Mouse (Mus musculus): ENCODE measurements around the gene Myo19.

Myo19 gene

DNA sequence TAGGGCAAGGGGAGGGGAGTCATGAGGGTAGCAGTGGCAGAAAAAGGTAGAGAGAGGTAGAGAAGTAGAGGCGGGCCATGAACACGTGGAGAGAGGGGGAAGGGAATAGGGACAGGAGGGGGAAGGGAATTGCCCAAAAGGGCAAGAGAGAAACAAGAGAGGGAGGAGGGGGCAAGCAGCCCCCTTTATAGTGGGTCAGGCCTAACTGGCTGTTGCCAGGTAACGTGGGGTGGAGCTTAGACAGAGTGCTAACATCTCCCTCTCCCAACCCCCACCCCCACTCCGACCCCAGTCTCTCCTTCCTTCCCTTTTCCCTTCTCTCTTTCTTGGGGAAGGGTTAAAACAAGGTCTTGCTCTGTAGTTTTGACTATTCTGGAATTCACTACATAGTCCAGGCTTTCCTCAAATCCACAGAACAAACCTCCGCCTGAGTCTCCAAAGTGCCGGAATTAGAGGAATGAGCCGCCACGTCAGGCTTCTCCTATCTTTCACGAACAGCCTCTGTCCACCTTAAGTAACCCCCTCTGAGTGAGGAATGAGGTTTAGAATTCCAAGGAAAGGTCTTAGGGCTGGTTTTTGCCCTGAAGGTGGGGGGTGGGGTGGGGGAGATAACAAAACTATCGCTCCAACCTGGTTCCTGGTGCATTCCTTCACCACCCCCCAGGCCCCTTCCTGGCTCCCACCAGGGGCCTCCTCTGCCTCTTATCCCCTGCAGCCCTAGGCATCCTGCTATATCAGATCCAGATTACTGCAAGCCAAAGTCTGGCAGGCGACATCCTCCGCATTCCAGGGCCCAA lies 64.9 kb downstream of the Myo19 start:
- DNase-seq (ENCODE audit: low spot score in 2 of 2): no peak

DNA sequence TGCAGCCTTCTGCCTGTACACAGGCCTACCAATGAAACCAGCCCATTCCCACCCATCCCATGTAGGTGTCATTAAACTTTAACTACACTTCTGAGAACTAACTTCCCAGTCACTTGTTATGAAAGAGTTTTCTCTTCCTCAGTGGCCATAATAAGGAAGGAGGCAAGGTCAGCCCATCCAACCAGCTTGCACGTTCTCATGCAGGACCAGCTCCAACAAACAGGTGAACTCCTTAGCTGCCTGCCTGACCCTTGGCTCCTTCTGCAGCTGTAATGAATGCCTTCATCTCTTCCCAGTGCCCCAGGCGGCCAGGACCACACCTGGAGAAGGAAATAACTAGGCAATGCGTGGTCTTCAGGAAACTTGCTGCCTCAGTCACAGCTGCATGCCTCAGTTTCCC lies 65.9 kb downstream of the Myo19 start:
- no peak for DNase-seq (ENCODE audit: low spot score in 2 of 2)

DNA sequence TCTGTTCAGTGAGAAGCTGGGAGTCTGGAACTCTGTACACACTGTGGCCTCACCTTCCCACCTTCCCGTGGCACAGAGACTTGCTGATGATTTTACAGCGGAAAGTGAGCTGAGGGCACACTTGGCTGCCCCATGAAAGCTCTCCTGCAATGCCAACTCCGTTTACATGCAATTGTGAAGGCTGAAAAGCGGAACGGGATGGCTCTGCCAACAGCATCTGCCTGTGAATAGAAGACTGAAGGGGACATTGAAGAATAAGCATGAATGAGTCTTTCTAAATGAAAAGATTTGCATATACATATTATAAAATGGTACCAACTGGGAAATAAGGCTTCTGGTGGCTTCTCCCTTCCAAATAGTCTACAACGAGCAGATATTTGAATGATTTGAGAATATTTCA lies 67.3 kb downstream of the Myo19 start:
- no peak for DNase-seq (ENCODE audit: low spot score in 2 of 2)

DNA sequence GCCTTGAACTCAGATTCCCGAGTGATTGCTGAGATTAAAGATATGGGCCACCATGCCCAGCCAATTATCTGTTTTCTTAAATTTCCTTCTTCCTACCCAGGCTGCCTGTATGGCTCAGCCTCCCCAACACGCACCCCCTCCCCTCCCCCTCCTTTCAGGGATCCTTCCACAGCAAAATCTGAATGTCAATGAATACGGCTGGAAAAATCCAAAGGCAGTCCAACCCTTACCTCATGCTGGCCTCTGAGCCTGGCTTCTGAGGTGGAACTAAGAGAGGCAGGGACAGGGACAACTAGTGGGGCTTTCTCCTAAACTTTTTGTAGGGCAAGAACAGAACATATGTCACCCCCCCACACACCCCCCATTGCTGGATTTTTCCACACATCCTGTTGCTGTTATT lies 68.2 kb downstream of the Myo19 start:
- DNase-seq (ENCODE audit: low spot score in 2 of 2): no peak

DNA sequence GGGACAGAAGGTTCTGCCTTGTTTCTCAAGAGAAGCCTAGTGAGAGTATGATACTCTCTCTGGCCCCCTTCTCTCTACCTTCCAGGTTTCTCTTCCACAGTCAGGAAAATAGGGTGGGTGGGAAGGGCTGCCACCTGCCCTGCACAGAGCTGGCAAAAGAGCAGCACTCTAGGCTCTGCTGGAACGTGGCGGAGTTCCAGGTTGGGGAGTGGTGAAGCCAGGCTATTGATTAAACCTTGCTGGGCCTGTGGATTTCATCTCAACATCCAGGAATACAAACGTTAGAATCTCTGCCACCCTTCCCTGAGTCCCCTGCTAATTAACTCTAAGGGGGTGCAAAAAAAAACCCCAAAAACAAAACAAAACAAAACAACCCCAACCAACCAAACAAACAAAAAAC lies 68.6 kb downstream of the Myo19 start:
- DNase-seq (ENCODE audit: low spot score in 2 of 2): no peak

DNA sequence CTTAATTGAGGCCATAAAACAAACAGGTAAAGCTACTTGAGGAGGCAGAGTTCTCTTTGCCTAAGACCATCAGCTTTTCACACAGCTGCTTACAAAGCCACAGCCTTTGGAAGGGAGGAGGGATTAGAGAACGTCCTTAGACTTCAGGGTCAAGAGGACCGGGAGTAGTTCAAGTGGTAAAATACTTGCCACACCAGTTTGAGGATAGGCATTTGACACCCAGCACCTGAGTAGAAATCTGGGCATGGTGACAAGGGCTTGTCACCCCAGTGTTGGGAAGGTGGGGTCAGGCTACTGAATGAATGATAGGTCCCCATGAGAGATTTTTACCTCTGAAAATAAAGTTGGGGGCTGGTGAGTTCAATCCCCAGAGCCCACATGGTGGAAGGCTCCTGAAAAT lies 72.7 kb downstream of the Myo19 start:
- DNase-seq (ENCODE audit: low spot score in 2 of 2): no peak

DNA sequence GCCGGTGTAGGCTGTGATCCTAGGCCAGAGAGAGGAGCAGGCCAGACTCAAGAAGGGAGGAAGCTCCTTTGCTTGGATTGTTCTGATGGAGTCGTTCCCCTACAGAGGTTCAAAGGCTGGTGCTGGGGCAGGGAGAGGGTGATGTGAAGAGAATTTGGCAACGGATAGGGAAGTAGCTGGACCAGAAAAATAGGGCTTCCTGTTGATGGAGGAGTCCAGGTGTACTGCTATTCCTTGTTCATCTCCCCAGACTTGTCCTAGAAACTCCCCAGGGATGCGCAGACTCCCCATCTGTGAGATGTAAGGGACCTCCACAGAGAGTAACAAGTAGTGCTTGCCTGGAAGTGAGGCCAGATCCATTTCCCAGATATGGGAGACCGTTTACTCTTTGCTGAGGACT lies 76.5 kb downstream of the Myo19 start:
- DNase-seq (ENCODE audit: low spot score in 2 of 2): no peak

DNA sequence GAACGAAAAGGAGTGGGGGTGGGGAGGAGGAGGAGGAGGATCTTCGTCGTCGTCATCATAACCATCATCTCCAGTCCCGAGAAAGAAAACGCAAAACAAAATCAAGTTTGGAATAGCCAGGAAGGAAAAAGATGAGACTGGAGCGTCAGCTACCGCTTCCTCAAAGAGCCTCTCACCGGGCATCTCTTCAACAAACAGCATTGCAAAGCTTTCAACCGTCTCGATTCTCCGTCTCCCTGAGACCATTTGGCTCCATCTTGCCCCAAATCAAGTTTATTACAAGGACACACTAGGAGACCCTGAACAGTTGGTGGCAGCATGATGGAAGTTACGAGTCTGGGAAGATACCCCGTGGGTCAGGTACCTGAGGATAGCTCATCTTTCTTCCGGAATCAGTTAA lies 77.2 kb downstream of the Myo19 start:
- no peak for DNase-seq (ENCODE audit: low spot score in 2 of 2)

DNA sequence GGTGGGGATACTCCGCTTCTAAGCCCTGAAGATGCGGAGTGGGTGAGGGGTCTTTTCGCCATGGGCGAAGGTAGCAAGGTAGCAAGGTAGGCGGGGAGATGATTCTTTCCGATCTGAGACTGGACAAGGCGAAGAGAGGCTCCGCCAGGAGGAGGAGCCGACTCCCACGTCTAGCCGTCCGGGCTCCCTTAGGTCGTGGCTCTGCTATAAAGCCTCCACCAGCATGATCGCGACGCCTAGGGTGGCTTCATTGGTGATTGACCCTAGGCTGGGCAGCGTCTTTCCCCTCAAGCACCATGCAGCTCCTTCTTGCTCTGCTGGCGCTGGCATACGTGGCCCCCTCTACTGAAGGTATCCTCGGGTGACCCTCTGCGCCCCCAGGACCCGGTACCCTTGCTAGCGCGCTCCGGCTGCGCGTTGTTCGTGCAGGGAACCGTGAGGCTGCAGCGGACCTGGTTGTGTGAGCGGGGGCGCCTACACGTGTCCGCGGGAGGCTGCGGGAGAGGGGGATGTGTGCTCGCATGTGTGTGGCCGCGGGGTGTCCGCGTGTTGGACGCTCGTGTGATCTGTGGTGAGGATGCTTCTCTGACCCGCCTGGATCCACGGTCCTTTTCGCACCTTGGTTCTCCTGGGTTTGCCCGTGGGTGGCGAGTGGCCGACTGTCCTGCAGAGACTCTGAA lies 77.8 kb downstream of the Myo19 start, which contains the start of gene Car4:
Gene Car4 (plus strand): TSS at position 196 of the 680 bp plus-strand sequence.
- DNase-seq (ENCODE audit: low spot score in 2 of 2): no peak

DNA sequence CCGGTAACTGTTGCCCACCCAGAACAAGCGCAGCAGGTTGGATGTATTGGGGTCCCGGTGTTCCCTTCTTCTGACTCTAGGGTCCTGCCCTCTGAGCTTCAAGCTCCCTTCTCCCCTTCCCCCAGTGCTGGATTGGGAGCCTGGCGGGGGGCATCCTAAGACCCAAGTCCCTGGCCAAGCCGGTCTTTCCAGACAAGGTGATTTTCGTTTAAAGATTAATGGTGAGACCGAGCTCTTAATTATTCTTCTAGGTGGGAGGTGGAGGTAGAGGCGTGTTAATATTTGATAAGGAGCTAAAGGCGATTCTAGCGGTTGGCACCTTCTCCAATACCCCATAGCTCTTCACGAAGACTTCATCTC lies 78.3 kb downstream of the Myo19 start:
- no peak for DNase-seq (ENCODE audit: low spot score in 2 of 2)

DNA sequence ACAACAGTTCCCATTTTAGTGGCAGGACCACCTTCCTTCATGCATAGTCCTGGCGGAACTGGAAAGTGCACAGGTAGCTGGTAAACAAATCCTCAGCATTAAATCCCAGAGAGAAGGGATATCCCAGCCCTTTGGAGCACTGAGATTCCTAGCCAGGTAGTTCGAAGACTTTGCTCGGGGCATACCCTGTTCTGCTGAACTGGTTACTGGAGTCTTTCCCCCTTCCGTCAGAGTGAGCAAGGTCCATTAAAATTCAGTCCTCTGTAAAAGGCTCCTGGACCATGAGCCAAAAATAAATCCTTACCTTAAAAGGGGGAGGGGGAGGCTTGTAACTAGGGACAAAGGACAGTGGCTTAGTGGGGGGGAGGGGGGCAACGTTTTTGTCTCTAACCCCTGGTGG lies 79.2 kb downstream of the Myo19 start:
- no peak for DNase-seq (ENCODE audit: low spot score in 2 of 2)

DNA sequence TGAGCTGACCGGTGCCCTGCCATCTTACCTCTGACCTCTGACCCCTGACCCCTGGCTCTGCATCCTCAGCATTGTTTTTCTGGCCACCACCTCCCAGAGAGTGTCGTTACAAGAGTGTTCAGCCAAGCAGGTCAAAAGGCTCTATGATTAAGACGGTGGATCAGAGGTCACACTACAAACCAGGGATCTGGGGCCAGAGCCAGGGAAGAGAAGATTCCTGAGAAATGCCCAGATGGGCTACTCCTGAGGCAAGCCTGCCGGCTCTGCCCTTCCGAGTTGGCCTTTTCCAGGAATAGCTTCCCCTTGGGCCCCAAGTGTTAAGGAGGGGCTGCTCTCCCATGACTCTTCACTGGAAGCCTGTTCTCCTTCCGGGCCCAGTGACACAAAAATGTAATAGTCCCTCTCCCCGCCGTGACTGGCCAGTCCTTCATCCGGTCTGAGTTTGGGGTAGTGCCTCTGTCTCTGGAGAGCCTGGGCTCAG lies 79.8 kb downstream of the Myo19 start:
- DNase-seq (ENCODE audit: low spot score in 2 of 2): no peak

DNA sequence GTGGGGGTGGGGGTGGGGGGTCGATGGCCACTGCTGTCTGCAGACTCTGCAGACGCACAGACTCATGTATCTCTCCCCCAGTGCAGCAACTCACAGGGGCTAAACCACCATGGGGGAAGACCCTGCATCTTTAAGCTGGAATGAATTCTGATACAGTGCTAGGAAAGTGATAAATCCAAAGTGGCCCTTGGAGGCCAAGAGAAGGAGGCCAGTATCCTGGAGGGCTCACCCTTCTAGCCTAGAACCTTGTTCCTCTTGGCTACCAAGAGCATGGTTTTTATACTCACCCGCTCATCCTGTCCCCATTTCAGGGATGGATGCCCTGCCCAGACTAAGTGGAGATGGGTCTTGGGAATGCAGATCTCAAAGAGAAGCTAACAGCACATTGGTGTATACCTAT lies 80.3 kb downstream of the Myo19 start:
- no peak for DNase-seq (ENCODE audit: low spot score in 2 of 2)

DNA sequence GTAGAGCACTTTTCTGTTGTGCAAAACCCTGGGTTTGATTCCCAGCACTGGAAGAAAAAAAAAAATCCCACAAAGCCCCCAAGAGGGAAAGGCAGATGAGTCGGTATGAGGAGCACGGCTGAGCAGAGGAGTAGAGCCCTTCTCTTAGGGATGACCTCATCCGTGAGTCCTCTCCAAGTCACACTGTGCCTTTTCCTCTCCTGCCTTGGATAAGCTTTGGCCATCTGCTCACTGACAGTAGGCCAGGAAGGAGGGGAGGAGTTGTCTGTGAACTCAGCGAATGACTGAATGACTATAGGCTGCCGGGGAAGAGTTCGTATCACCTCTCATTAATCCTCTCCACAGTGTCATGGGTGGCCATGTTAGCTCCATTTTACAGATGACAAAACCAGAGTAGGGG lies 80.8 kb downstream of the Myo19 start:
- no peak for DNase-seq (ENCODE audit: low spot score in 2 of 2)

All from spleen, postnatal 36 days (tissue).